Mouse (Mus musculus) ES-E14 (cell line): ENCODE measurements around the gene Wasf2.

Source experiments
- HCFC1 ChIP-seq: IDR thresholded peaks from 2 replicates; pipeline ENCODE4 v1.6.1; 2012; ENCODE audit warnings: low read length, inconsistent platforms, borderline replicate concordance; ENCODE audit not compliant: insufficient read depth
- MAFK ChIP-seq: IDR thresholded peaks from 2 replicates; pipeline ENCODE4 v1.6.1; 2014; ENCODE audit warnings: mild to moderate bottlenecking, low read depth, low read length, inconsistent platforms; ENCODE audit not compliant: insufficient read depth
- ZC3H11A ChIP-seq: IDR thresholded peaks from 2 replicates; pipeline ENCODE4 v1.6.1; 2012; ENCODE audit warnings: low read depth, mild to moderate bottlenecking, inconsistent platforms, low read length, borderline replicate concordance

GRCm38 (mm10) chr4:133155726-133156125 is 25.4 kb downstream of the Wasf2 start:
- TF ChIP-seq ZC3H11A (no peak), HCFC1 (no peak), MAFK (no peak)
